Mouse (Mus musculus): ENCODE results near the gene Rnf185. TPM values are rescaled to one million over a fixed set of nuclear protein-coding genes. Genes with fewer than 3 reads are reported as not detected.

Rnf185 gene
- polyA plus RNA-seq (2017; shearing (Covaris generic)): 10 to 100 TPM; 24.8 to 29.1 TPM

GRCm38 (mm10) chr11:3452167-3452639, at the start of gene Rnf185:
TSS of gene Rnf185 (minus strand) at chr11:3452363.

GRCm38 (mm10) chr11:3487952-3488570, 35.9 kb upstream of the Rnf185 start, which contains the start of gene Pla2g3:
TSS of gene Pla2g3 (plus strand) at chr11:3488284.

GRCm38 (mm10) chr11:3408997-3409732, 43.0 kb downstream of the Rnf185 start, which contains the start of gene Limk2:
TSS of gene Limk2 (minus strand) at chr11:3409189.

Other genes with a start within 250 kb of the Rnf185 start
- 10 to 100 TPM; 53.7 to 58.1 TPM for gene Eif4enif1, start 250.0 kb downstream of the Rnf185 start, polyA plus RNA-seq (2017; shearing (Covaris generic))
- 100 to 1,000 TPM; 151 to 161 TPM for gene Drg1, start 185.9 kb downstream of the Rnf185 start, polyA plus RNA-seq (2017; shearing (Covaris generic))
- 10 to 100 TPM; 42.9 to 47.2 TPM for gene Patz1, start 163.5 kb downstream of the Rnf185 start, polyA plus RNA-seq (2017; shearing (Covaris generic))
- gene Pik3ip1, start 122.0 kb downstream of the Rnf185 start, polyA plus RNA-seq (2017; shearing (Covaris generic)): 100 to 1,000 TPM; 136 to 186 TPM
- 100 to 1,000 TPM in 1 of 2 experiments, 10 to 100 TPM in 1; 96.5 to 112 TPM for gene Limk2, start 43.2 kb downstream of the Rnf185 start, polyA plus RNA-seq (2017; shearing (Covaris generic))
- under 1 TPM; 0.25 to 0.78 TPM for gene Pla2g3, start 35.9 kb upstream of the Rnf185 start, polyA plus RNA-seq (2017; shearing (Covaris generic))
- 1 to 10 TPM in 1 of 2 experiments, not detected in 1; 1.0 TPM for gene Inpp5j, start 52.5 kb upstream of the Rnf185 start, polyA plus RNA-seq (2017; shearing (Covaris generic))
- 1 to 10 TPM; 3.3 to 6.9 TPM for gene Selenom, start 62.3 kb upstream of the Rnf185 start, polyA plus RNA-seq (2017; shearing (Covaris generic))
- gene Smtn, start 88.2 kb upstream of the Rnf185 start, polyA plus RNA-seq (2017; shearing (Covaris generic)): 1 to 10 TPM in 1 of 2 experiments, under 1 TPM in 1; 0.12 to 2.0 TPM
- gene Morc2a, start 196.8 kb upstream of the Rnf185 start, polyA plus RNA-seq (2017; shearing (Covaris generic)): 10 to 100 TPM; 26.4 to 27.4 TPM

Measured in inflammation-experienced regulatory T-cells (primary cell).